In genomic region chr17:53386863-53387262, GRCm38 (mm10) we compare ENCODE assay signal across 15 mouse cellular contexts.
"Had no signal": no experiment of that assay in that cellular context is flagged by ENCODE, and none has a peak within 500 bp of the region (broad histone marks: within the 10 kb centered on the region; RNA-seq: fewer than 3 reads in every experiment).

No protein-coding gene starts in this region.

- H3K36me3 ChIP-seq: midbrain, embryonic 13.5 days; neural tube, embryonic 12.5 days; stomach, embryonic 15.5 days had no signal

- H3K27me3 ChIP-seq: midbrain, embryonic 13.5 days; neural tube, embryonic 12.5 days; stomach, embryonic 15.5 days had no signal

- H3K4me3 ChIP-seq: midbrain, embryonic 13.5 days; myocyte; neural tube, embryonic 12.5 days; stomach, embryonic 15.5 days had no signal

- H3K9ac ChIP-seq: liver, embryonic 14.5 days; lung, embryonic 14.5 days; midbrain, embryonic 13.5 days; neural tube, embryonic 12.5 days; stomach, embryonic 15.5 days had no signal

- H3K4me2 ChIP-seq: lung, embryonic 14.5 days; midbrain, embryonic 11.5 days; midbrain, embryonic 13.5 days; neural tube, embryonic 12.5 days; stomach, embryonic 15.5 days had no signal

- H3K27ac ChIP-seq: liver, embryonic 14.5 days; midbrain, embryonic 13.5 days; neural tube, embryonic 12.5 days; stomach, embryonic 15.5 days; stomach, postnatal 0 days had no signal

- DNase-seq: lung, adult 18-20 months; lung, embryonic 14.5 days; lung, postnatal 10 days; lung, postnatal 4 days; right cerebral cortex, postnatal 14 days; thymus, adult 2 months; thymus, postnatal 25 days; thymus, postnatal 4 days had no signal

- H3K9me3 ChIP-seq: midbrain, embryonic 13.5 days; neural tube, embryonic 12.5 days; stomach, embryonic 15.5 days had no signal

- H3K4me1 ChIP-seq: midbrain, embryonic 13.5 days; neural tube, embryonic 12.5 days; stomach, embryonic 15.5 days had no signal
